Mouse (Mus musculus): ENCODE results near the gene Ubtd1.

Gene Ubtd1

DNA sequence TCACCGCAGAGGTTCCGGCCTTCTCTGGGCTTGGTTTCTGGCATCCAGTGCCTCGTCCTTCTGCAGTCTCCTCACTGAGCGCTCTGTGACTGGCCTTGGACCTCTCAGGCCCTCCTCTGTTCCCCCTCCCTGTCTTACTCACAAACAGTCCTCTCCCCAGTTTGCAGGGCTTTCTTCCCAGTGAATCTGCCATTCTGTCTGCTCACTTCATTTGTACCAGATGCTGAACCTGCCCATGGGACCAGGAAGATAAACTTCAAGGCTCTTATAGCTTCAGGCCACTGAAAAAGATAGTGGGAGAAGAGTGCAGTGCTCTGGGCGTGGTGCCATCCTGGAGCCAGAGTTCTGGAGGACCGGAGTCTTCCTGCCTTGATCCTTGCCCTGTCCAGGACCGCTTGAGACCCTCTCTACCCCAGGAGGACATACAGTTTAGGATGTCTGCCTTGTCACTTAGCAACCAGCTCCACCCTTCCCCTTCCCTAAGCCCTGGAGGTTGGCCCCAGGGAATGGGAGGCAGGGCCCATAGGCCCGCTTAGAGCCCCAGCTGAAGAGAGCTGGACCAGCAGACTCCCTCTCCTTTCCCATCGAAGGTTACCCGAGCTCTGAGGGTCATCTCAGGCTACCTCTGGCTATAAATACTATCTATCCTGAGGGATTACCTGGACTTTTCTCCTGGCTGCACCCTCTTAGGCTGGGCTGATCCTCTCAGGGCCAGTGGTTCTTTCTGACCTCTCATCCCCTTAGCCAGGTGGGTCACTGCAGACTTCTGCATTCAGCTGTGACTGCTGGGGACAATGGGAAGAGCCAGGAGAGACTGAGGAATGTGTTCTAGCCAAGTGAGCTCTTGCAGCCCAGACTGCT, 40.3 kb downstream of the Ubtd1 start:
- DNase-seq (ENCODE audit: low read depth, low spot score), result no peak

DNA sequence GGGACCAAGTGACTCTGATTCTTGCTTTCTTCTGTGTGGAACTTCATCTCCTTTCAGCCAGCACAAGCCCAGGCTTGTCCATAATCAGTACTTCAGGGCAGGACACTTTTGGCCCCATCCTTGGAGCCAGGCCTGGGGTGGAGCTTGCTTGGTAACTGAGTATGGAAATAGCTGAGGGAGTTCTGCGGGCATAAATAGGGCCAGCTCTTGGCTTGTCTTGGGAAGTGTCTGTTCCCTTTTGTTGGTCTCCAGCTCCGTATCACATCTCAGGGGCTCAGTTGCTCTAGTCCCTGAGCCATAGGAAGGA, 40.9 kb downstream of the Ubtd1 start:
- no peak for DNase-seq (ENCODE audit: low read depth, low spot score)

DNA sequence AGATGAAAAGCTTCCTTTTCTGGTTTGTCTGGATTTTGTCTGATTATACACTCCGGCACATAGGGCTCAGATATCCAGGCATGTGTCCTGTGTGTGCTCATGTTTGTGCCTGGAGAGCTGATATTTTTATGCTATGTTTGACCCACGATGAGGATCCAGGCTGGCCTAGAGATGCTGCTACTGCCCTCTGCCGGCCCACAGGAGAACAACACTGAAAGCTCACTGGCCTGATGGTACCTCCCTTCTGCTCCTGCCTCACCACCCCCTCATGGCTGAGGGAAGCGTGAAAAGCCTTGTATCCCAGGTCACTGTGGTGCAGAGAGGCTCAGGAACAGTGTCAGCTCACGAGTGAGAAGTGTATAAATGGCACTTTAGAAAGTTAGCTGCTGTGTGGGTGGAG, 44.6 kb downstream of the Ubtd1 start:
- no peak for DNase-seq (ENCODE audit: low read depth, low spot score)

DNA sequence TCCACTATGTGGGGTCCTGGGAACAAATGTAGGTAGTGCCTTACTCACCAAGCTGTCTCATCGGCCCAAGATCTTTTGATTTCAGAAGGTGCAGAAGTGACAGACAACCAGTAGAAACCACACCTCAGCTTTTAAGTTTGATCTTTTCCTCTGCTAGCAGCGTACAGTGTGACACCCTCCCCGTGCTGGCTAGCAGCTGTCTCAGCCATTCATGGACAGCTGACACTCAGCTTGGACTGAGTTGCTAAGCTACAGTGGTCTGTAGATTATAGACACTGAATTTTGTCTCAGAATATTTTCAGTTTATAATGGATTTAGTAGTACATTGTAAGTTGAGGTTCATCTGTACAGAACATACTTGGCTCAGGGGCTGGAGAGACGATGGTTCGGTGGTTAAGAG, 49.5 kb downstream of the Ubtd1 start:
- no peak for DNase-seq (ENCODE audit: low read depth, low spot score)

DNA sequence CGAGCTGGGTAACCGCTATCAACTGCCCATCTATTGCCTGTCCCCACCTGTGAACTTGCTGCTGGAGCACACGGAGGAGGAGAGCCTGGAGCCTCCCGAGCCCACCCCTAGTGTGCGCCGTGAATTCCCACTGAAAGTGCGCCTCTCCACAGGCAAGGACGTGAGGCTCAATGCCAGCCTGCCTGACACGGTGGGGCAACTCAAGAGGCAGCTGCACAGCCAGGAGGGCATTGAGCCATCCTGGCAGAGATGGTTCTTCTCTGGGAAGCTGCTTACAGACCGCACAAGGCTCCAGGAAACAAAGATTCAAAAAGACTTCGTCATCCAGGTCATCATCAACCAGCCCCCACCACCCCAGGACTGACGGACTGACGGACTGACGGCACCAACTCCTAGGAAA, 52.0 kb downstream of the Ubtd1 start:
- no peak for DNase-seq (ENCODE audit: low read depth, low spot score)

DNA sequence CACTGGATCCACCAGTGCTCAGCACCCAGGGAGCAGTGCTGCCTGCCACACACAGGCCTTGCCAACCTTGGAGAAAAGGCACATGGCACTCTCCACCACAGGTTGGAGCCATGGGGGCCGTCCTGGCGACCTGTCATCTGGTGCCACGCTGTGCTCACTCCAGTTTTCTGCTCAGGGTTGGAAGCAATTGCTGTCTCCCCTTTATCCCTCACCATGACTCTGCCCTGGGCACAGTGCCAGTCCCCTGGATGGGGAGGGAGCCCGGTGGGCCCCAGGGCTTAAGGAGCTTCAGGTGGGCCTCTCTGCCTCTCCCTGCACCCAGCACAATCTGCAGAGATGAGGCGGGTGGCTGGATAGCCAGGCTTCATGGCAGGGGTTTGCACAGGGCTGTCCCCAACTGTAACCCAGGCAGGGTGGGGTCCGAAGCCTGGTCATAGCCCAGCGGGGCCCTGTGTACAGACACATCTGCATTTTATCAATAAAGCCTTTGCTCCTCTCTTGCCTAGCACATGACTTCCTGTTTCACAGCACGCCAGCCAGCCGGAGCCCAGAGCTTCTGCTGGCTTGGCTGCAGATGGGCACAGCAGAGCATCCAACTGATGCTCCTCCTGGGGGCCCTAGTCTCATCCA, 52.7 kb downstream of the Ubtd1 start:
- DNase-seq (ENCODE audit: low read depth, low spot score), result no peak

DNA sequence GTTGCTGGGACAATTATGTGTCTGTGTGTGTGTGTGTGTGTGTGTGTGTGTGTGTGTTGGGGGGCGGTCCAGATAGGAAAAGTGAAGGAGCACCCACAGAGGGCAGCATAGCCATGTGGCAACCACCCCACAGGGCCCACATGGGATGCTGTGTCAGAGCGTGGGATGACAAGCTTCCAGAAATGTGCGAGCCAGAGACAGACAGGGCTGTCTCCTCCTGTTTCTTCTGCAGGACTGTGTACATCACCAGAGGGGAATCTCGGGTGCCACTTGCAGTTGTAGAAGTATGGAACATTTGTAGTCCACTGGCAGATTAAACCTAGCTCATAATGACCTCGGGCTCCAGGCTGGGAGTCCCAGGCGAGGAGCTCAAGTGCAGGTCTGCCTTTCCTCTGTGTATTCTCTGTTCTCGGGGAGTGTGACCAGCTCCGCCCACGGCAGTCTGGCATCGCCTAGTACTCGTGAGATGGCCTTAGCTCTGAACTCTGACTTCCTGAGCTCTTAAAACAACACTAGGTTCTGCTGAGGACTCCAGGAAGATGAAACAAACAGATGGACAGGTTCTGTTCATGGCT, 53.4 kb downstream of the Ubtd1 start:
- DNase-seq (ENCODE audit: low read depth, low spot score), result no peak

DNA sequence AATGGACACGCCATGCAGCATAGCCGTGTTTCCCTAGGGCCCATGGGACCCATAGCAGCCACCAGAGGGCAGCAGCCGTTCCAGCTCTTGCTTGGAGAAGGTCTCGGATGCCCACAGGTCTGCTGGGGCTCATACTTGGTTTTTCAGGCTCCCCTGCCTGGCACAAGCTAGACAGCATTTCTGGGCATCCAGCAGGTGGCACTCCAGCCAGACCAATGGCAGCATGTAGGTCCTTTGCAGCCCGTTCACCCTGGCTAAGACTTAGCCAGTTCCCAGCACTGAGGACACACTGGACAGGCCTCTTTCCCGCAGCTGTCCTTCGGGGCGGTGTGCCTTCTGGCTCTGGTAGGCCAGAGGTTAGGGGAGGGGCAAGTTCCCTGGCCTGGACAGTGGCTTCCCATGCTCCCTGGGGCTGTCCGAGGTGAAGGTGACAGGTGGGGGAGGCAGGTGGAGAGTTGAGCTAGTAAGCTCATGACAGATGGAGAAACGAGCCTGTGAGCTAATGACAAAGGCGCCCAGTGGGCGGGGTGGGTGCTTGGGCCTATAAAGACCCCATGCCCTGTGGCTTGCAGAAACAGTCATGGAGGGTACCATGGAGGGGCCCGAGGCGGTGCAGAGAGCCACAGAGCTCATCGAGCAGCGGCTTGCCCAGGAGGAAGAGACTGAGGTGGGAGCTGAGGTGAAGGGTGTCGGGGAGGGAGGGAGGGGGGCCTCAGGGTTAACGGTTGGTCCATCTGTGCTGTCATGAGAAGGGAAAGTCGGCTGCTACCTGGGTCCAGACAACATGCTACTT, 54.1 kb downstream of the Ubtd1 start, which contains the start of gene Ankrd2:
Ankrd2 (plus strand) TSS at position 545 of the 793 bp plus-strand sequence.
- DNase-seq (ENCODE audit: low read depth, low spot score), result no peak

DNA sequence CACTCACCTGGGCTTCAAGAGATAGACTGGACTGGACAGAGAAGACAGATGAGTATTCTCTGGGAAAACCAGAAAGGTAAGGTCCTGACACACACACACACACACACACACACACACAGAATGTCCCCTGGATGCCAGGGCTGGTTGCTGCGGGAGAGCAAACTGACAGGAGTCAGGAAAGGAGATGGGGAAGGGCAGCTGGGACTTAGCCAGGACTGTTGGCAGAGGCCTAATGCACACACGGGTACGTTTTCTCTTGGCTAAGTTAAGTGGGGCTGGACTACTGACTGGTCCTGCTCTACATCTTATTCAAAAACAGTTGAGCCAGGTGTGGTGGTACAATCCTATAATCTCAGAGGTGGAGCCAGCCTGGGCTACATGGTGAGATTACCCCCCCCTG, 54.8 kb downstream of the Ubtd1 start:
- DNase-seq (ENCODE audit: low read depth, low spot score), result no peak

DNA sequence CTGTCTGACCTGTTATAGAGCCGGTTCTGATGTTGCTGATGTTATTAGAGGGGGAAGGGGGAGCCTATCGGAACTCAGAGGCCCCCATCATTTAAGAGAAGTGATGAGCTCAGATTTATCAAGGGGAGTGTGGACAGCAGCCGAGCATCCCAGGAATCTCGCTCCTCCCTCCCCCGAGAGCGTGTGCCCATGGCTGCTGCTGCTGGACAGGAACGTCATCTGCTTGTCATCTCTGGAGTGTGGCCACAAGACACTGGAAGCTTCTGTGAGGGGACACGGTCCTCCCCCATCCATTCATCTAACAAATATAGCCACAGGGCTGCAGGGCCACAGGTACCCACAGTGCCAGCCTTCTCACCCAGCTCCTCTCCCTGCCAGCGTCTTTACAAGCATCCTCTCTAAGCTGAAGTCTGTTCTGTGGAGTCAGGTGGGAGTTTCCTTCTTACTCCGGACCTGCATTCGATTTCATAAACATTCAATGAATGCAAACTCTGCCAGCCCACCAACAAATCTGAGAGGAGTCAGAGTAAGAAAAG, 55.7 kb downstream of the Ubtd1 start:
- DNase-seq (ENCODE audit: low read depth, low spot score), result no peak

DNA sequence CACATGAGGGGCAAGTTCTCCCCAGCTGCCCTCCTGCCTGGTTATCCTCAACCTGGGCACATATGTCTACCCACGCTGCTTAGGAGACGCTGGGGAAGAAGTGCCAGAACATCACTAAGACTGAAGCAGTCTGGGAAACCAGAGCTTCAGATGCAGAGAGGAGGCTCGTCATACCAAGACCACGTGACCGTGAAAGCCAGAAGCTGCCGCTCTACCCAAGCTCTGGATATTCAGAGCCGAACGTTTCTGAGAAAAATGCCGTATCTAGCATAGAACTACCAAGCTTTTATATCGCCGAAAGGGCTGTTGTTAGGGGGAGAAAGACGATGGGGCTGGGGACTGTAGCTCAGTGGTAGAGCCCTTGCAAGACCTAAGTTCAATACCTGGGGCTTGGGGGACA, 56.7 kb downstream of the Ubtd1 start:
- DNase-seq (ENCODE audit: low read depth, low spot score), result no peak

DNA sequence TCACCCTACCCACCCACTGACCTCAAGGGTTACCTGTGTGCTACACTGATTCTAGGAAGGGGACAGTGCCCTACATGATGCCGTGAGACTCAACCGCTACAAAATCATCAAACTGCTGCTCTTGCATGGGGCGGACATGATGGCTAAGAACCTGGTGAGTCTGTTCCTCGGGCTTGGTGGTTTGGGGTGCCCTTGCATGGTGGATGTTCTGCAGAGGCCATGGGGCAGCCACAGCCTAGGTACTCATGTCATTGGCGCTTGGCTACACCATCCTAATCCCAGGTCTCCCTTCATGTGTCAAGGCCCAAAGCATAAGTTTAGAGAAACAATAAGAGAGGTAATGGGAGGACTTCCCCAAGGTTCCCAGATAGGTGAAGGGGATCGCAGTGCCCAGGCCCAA, 62.4 kb downstream of the Ubtd1 start:
- DNase-seq (ENCODE audit: low read depth, low spot score), result no peak

DNA sequence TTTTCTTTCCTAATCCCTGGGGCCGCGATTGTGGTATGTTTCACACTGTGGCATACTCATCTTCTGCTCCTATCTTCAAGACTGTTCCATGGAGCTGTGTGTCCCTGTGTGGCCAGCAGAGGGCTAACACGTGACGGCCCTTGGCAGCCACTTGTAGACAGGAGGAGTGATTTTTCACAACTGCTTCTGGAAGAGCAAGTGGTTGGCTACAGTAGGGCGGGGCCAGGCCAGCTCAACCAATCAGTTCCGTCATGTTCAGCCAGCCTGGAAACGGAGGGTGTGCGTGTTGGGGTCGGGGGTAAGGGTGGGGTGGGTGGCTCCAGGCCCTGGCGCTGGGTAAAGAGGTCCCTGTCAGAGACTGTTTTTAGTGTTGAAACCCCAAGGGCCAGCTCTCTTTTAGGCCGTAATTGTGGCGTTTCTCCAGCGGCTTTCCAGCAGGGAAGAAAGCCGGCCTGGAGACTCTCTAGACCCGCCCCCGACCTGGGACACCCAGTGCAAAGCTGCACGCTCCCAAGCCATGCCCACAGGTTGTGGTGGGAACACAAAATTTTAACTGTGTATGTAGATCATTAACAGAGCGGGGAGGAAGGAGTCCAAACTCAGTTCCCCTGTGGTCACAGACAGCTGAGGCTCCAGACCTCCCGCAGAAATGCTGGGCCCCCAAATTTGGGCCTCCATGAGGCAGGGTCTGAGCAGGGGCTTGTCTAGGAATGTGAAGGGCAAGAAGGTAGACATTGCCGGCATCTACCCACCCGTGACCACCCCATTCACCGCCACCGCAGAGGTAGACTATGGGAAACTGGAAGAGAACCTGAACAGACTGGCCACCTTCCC, 63.9 kb downstream of the Ubtd1 start, which contains the start of gene Hoga1:
Hoga1 (plus strand) TSS at position 342 of the 834 bp plus-strand sequence.
- peak; percentile 74 for DNase-seq (ENCODE audit: low read depth, low spot score)

DNA sequence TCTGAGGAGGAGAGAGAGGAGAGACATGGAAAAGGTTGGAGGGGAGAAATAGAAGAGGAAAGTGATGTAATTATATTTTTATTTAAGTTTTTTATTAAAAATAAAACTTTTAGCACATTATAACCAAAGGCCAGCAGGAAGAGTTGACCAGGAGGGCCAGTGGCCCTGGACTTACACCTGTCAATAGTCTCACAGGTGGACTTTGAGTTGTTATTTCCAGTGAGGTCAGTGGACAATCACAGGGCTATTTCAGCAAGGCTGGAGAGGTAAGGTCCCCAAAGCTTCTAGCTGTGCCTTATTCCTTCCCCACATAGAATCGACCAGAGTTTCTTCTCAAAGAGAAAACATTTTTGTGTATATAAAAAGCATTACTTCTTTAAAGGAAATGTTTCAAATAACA, 68.7 kb downstream of the Ubtd1 start:
- DNase-seq (ENCODE audit: low read depth, low spot score), result no peak

DNA sequence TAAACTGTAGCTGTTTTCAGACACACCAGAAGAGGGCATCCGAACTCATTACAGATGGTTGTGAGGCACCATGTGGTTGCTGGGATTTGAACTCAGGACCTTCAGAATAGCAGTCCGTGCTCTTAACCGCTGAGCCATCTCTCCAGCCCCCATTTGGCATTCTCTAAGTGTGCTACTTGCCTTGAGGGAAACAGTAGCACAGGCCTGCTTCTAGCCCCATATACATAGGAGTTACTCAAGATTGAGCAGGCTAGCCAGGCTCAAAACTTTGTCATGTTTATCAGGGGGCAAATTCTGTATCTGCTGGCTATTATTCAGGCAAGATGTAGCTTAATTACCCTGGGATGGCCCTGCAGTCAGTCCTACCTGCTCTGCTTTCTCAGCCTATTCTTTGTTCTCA, 69.8 kb downstream of the Ubtd1 start:
- no peak for DNase-seq (ENCODE audit: low read depth, low spot score)

DNA sequence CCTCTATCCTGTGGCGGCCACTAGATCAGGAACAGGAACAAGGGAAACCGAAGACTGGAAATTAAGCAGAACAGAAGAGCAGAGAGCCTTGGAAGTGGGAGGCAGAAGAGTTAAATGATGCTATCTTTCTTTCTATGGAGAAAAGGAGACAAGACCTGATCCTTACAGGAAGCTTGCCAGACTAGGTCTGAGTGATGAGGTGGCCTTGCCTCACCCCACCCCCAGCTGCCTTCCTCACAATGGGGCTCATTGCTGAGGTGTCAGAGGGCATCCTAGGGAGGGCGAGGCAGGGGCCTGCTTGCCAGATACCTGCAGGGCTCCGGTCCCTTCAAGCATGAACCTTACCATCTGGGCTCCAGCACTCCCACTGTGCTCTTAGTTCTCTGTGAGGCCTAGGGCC, 70.4 kb downstream of the Ubtd1 start, which contains the start of gene 4933411K16Rik:
4933411K16Rik (plus strand) TSS at position 301 of the 400 bp plus-strand sequence.
- no peak for DNase-seq (ENCODE audit: low read depth, low spot score)

DNA sequence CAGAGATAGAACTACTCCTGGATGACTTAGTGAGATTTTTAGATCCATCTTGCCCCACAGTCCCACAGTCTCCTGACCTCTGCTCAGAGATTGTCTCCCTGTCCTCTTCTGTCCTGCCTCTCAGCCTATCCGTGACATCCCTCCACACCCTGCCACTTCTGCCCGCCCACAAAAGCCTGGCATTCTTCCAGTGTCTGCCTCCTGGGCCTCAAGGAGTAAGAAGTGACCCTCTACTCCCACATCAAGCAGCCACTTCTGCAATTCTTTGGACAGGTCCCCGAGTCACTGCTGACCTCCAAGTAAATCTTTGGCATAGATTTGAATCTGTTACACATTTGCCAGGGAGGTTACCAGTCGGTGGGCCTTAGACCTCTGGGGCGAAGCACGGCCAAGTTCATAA, 72.7 kb downstream of the Ubtd1 start:
- DNase-seq (ENCODE audit: low read depth, low spot score), result no peak

DNA sequence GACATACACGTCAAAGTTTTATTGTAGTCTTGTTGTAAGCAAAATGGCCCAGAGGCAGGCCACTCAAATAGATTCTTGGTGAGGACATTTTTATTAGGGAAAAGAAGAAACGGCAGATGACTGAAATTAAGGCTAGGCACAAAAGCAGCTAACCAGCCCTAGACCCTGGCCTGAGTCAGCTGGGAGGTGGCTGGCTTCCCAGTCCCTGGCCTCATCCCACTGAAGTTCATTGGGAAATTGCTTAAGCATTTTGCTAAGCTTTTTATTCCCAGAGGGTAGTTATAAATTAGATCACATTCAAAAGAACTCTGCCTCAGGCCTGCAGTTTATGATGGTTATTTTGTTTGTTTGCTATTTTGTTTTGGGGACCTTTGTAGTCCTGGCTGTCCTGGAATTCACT, 74.3 kb downstream of the Ubtd1 start:
- no peak for DNase-seq (ENCODE audit: low read depth, low spot score)

DNA sequence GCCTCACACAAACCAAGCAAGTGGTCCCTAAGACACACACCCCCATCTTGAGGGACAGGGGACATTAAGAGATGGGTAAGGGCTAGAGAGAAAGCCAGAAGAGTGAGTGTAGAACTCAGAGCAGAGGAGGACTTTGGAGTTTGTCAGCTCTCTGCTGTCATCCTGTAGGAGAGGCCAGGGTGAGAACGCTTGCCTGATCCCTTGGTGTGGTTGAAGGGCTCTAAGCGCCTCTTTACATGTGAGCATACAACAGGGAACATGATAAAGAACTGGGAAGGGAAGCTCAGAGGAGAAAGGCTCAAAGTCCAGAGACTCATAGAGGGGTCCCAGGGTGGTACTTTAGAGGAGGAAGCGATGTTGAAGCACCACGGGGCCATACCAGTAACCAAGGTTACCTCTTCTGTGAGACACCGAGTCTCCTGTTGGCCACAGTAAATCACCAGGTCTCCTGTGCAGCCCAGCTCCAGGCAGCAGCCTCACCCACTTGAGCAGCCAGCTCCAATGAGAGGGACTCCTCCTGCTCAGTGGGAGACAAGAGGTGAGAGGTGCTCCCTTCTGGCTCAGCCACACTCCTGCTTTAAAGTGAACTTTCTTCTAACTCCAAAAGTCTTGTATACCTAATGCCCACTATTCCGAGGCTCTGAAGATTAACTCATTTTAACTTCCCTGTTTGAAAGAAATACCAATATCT, 75.3 kb downstream of the Ubtd1 start:
- no peak for DNase-seq (ENCODE audit: low read depth, low spot score)

DNA sequence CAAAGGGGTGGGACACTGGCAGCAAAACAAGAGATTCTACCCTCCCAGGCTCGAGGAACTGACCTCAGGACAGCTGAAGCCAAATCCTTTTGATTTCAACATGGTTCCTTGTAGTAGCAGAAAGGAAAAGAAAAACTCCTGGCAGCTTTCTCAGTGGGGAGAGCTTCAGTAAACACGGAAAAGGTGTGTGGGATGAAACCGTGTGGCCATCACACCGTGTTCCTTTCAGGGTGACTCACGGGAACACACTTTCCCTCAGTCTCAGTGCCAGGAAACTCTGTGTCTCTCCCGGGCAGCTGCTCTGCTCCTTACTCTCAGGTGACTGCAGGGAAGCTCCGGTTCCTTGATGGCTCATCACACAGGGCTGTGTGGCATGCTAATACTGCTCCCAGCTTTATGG, 76.9 kb downstream of the Ubtd1 start:
- DNase-seq (ENCODE audit: low read depth, low spot score), result no peak

All from WW6 (cell line).